Mouse (Mus musculus) Patski (cell line): ENCODE measurements at regions not wholly inside any gene's neighbourhood (a gene's known extent, or its start where the extent isn't known, plus 50 kb on each side); places are given as distances from the start of the nearest gene placed in this dataset.

Source experiments
- ATAC-seq: fragments of 100-300 bp; one replicate; pipeline ENCODE4 v1.8.0; 2021
- CTCF ChIA-PET: fragments of 350-600 bp; sonication (Branson Sonifier 250); formaldehyde crosslinking; loops from one replicate; lab custom pipeline; 2022; ENCODE audit warnings: inconsistent platforms; lab: Charles Lee
- POLR2A ChIA-PET: fragments of 350-600 bp; sonication (Branson Sonifier 250); formaldehyde crosslinking; loops from one replicate; lab custom pipeline; 2022; ENCODE audit warnings: antibody characterized with exemption, inconsistent platforms; lab: Charles Lee
- DNase-seq: peaks from one replicate; pipeline ENCODE4 v3.0.0-alpha.2; 2011; ENCODE audit warnings: low read depth, low spot score
- H3K27me3 ChIP-seq: fragments of 371-371 bp; one replicate; pipeline ENCODE4 v1.5.1; 2021
- CTCF ChIP-seq: fragments of 100-300 bp; IDR thresholded peaks from one replicate; pipeline ENCODE4 v1.5.1; 2021
- in situ Hi-C: fragments of 300-500 bp; cut with MboI; formaldehyde crosslinking; loops from 3 replicates; pipeline ENCODE4 v1.11.1; 2018; ENCODE audit warnings: low pct_unique_long_range_greater_than_20kb, mixed read lengths

DNA sequence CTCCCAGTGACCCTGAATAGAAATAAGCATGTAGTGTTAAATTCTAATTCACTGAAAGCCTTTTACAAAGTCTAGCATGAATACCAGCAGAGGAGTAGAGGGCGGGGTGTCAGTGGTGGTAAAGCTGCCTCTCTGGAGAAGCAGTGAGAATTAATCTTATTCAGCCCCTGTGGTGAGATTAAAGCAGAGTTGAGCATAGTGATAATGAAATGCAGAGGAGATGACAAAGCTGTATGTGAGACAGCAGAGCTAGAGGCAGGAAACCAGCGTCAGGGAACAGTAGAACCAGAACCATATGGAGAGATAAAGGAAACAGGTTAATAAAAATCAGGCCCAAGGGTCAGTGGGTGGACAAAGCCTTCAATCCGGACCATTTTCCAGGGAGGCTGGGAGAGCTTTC is 1827.2 kb downstream of the Poteg start:
- no peaks in the 10 kb centered on the region for H3K27me3 ChIP-seq
- in situ Hi-C loops, result no loop called here
- ChIA-PET CTCF (no interaction called here), POLR2A (no interaction called here)
- TF ChIP-seq CTCF, result no peak
- DNase-seq (no peak), ATAC-seq (no peak)

- no peaks in the 10 kb centered on the region for H3K27me3 ChIP-seq
- no peak for DNase-seq
- no peak for ATAC-seq
- ChIA-PET CTCF (no interaction called here), POLR2A (no interaction called here)
- TF ChIP-seq CTCF, result no peak
- in situ Hi-C loops, result no loop called here
Measured at GRCm38 (mm10) chr8:29278711-29279110, 1831.2 kb downstream of the Poteg start.

DNA sequence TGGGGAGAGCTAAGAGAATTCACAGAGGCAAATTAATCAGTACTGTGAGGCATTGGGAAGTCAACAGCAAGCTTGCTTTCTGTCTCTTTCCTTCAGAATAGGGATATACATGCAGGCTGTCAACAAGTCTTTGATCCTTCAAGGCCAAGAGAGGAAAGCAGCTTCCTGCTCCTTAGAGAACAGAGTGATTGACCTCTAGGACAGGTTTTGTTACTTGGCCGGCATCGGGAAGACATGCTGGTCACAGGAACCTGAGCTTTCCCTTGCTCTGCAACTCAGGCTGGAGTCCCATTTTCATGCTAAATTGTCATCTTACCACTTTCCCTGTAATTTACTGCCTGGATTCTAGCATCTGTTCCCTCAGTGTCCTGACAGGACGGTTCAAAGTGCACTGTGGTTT is 1831.8 kb downstream of the Poteg start:
- no peak for DNase-seq
- in situ Hi-C loops, result no loop called here
- no peaks in the 10 kb centered on the region for H3K27me3 ChIP-seq
- TF ChIP-seq CTCF, result no peak
- ChIA-PET CTCF (interaction anchor here (0.7 kb wide), 1 partner anchor 11 kb away, joined by 3 read pairs; no protein-coding TSS in a partner anchor), POLR2A (no interaction called here)
- no peak for ATAC-seq

GRCm38 (mm10) chr8:29290386-29290785 is 1842.9 kb downstream of the Poteg start:
- in situ Hi-C loops, result no loop called here
- DNase-seq (no peak), ATAC-seq (no peak)
- no peaks in the 10 kb centered on the region for H3K27me3 ChIP-seq
- ChIA-PET POLR2A (no interaction called here), CTCF (interaction anchor here (0.8 kb wide), 1 partner anchor 11 kb away, joined by 3 read pairs; no protein-coding TSS in a partner anchor)
- TF ChIP-seq CTCF, result no peak
